Mouse (Mus musculus) limb, embryonic 12.5 days (tissue): ENCODE data around the gene Il12a. TPM values are rescaled to one million over a fixed set of nuclear protein-coding genes. Genes with fewer than 3 reads are reported as not detected.
A peak's percentile ranks its signal among the peaks of the same experiment; 100 is the strongest.

ENCODE experiments used
- ATAC-seq: fragments of 200-750 bp; cut with Nextera tagmentation; 2 replicates; pipeline ENCODE4 v1.8.0; 2017; ENCODE audit warnings: low read depth, moderate TSS enrichment; ENCODE audit not compliant: insufficient number of reproducible peaks, insufficient read depth, low FRiP score, low TSS enrichment
- H3K27ac ChIP-seq: fragments of 300-500 bp; sonication (generic); 2 replicates; pipeline ENCODE4 v1.5.1; 2016; ENCODE audit warnings: mild to moderate bottlenecking, moderate library complexity
- H3K27me3 ChIP-seq: fragments of 300-500 bp; sonication (generic); 2 replicates; pipeline ENCODE4 v1.6.1; 2016; ENCODE audit warnings: mild to moderate bottlenecking, moderate library complexity
- H3K36me3 ChIP-seq: fragments of 300-500 bp; sonication (generic); 2 replicates; pipeline ENCODE4 v1.6.1; 2016; ENCODE audit warnings: mild to moderate bottlenecking, moderate library complexity
- H3K4me1 ChIP-seq: fragments of 300-500 bp; sonication (generic); replicated peaks from 2 replicates; pipeline ENCODE4 v1.6.1; 2016
- H3K4me2 ChIP-seq: fragments of 300-500 bp; sonication (generic); 2 replicates; pipeline ENCODE4 v1.6.1; 2016; ENCODE audit warnings: mild to moderate bottlenecking, moderate library complexity
- H3K4me3 ChIP-seq: fragments of 300-500 bp; sonication (generic); replicated peaks from 2 replicates; pipeline ENCODE4 v1.5.1; 2016; ENCODE audit warnings: mild to moderate bottlenecking
- H3K9ac ChIP-seq: fragments of 300-500 bp; sonication (generic); replicated peaks from 2 replicates; pipeline ENCODE4 v1.6.1; 2016; ENCODE audit warnings: mild to moderate bottlenecking, moderate library complexity
- H3K9me3 ChIP-seq: fragments of 300-500 bp; sonication (generic); 2 replicates; pipeline ENCODE4 v1.6.1; 2016; ENCODE audit warnings: mild to moderate bottlenecking, moderate library complexity
- WGBS: fragments of 180-500 bp; shearing (Covaris S2); methylation state at CpG from one replicate; pipeline ENCODE4 v1.1.7; 2016; 5-methylcytosine and 5-hydroxymethylcytosine counted together
- polyA plus RNA-seq: library from polyadenylated mRNA; unstranded; fragments of >200 nt; fragmentation: Nextera tagmentation; extraction: Ambion mirVana; gene quantifications from 2 replicates; pipeline ENCODE4 v1.2.1, GENCODE M21; 2016

The Il12a gene
- polyA plus RNA-seq, 1 experiment from 2014 or later = not detected

- no peak overlapping the region for H3K27ac ChIP-seq
- no peaks in the 10 kb centered on the region for H3K36me3 ChIP-seq
- no peak overlapping the region for H3K9ac ChIP-seq
- no peaks in the 10 kb centered on the region for H3K27me3 ChIP-seq
- H3K4me2 ChIP-seq = no peak overlapping the region
- H3K4me3 ChIP-seq = no peak overlapping the region
- WGBS = 83% methylated on average over 7 of the region's 7 CpGs
- no peak for ATAC-seq
- peaks cover 13% of the 10 kb centered on the region for H3K4me1 ChIP-seq
- no peaks in the 10 kb centered on the region for H3K9me3 ChIP-seq
Measured at GRCm38 (mm10) chr3:68666377-68666776, 24.1 kb upstream of the Il12a start.

- H3K9ac ChIP-seq = no peak overlapping the region
- no peaks in the 10 kb centered on the region for H3K36me3 ChIP-seq
- H3K27ac ChIP-seq = no peak overlapping the region
- H3K27me3 ChIP-seq = no peaks in the 10 kb centered on the region
- H3K4me3 ChIP-seq = no peak overlapping the region
- H3K4me1 ChIP-seq = peaks cover 13% of the 10 kb centered on the region
- no peaks in the 10 kb centered on the region for H3K9me3 ChIP-seq
- ATAC-seq = no peak
- H3K4me2 ChIP-seq = no peak overlapping the region
- 56% methylated on average over 1 of the region's 1 CpGs for WGBS
Measured at GRCm38 (mm10) chr3:68667852-68668251, 22.6 kb upstream of the Il12a start.

- no peak overlapping the region for H3K27ac ChIP-seq
- ATAC-seq = no peak
- H3K9me3 ChIP-seq = no peaks in the 10 kb centered on the region
- H3K27me3 ChIP-seq = no peaks in the 10 kb centered on the region
- no peaks in the 10 kb centered on the region for H3K36me3 ChIP-seq
- no peak overlapping the region for H3K4me3 ChIP-seq
- 71% methylated on average over 5 of the region's 5 CpGs for WGBS
- H3K4me1 ChIP-seq = peaks cover 13% of the 10 kb centered on the region
- no peak overlapping the region for H3K9ac ChIP-seq
- H3K4me2 ChIP-seq = no peak overlapping the region
Measured at GRCm38 (mm10) chr3:68669418-68669974, 20.9 kb upstream of the Il12a start.

- Histone ChIP-seq H3K4me1 (0 out of 2 replicates have a peak, but pooled peaks cover 3% of the 10 kb centered on the region), H3K9ac (no peak overlapping the region), H3K36me3 (no peaks in the 10 kb centered on the region), H3K27me3 (no peaks in the 10 kb centered on the region), H3K27ac (no peak overlapping the region), H3K9me3 (no peaks in the 10 kb centered on the region), H3K4me2 (no peak overlapping the region), H3K4me3 (no peak overlapping the region)
- no peak for ATAC-seq
- 58% methylated on average over 2 of the region's 2 CpGs for WGBS
Measured at GRCm38 (mm10) chr3:68674721-68675120, 15.7 kb upstream of the Il12a start.

- Histone ChIP-seq H3K27ac (no peak overlapping the region), H3K4me3 (no peak overlapping the region), H3K9ac (no peak overlapping the region), H3K4me2 (no peak overlapping the region), H3K27me3 (no peaks in the 10 kb centered on the region), H3K9me3 (no peaks in the 10 kb centered on the region), H3K4me1 (0 out of 2 replicates have a peak, but pooled peaks cover 3% of the 10 kb centered on the region), H3K36me3 (no peaks in the 10 kb centered on the region)
- ATAC-seq = no peak
- WGBS = 86% methylated on average over 12 of the region's 12 CpGs
Measured at GRCm38 (mm10) chr3:68675216-68675835, 15.1 kb upstream of the Il12a start.

GRCm38 (mm10) chr3:68675980-68676678, 14.3 kb upstream of the Il12a start:
- H3K9me3 ChIP-seq = no peaks in the 10 kb centered on the region
- no peaks in the 10 kb centered on the region for H3K27me3 ChIP-seq
- H3K9ac ChIP-seq = no peak overlapping the region
- no peak overlapping the region for H3K4me3 ChIP-seq
- H3K4me1 ChIP-seq = 0 out of 2 replicates have a peak, but pooled peaks cover 3% of the 10 kb centered on the region
- no peak overlapping the region for H3K4me2 ChIP-seq
- no peak for ATAC-seq
- WGBS = 78% methylated on average over 10 of the region's 10 CpGs
- H3K36me3 ChIP-seq = no peaks in the 10 kb centered on the region
- no peak overlapping the region for H3K27ac ChIP-seq

GRCm38 (mm10) chr3:68676831-68677303, 13.6 kb upstream of the Il12a start:
- no peak for ATAC-seq
- Histone ChIP-seq H3K4me1 (0 out of 2 replicates have a peak, but pooled peaks cover 3% of the 10 kb centered on the region), H3K9ac (no peak overlapping the region), H3K9me3 (no peaks in the 10 kb centered on the region), H3K27ac (no peak overlapping the region), H3K27me3 (no peaks in the 10 kb centered on the region), H3K36me3 (no peaks in the 10 kb centered on the region), H3K4me2 (peak overlapping the region; percentile 37), H3K4me3 (no peak overlapping the region)
- WGBS = 52% methylated on average over 17 of the region's 17 CpGs

GRCm38 (mm10) chr3:68678805-68679585, 11.4 kb upstream of the Il12a start:
- WGBS = 82% methylated on average over 9 of the region's 9 CpGs
- no peak overlapping the region for H3K27ac ChIP-seq

GRCm38 (mm10) chr3:68683579-68683978, 6.9 kb upstream of the Il12a start:
- Histone ChIP-seq H3K4me2 (no peak overlapping the region), H3K4me3 (no peak overlapping the region), H3K27ac (no peak overlapping the region), H3K9ac (no peak overlapping the region), H3K36me3 (no peaks in the 10 kb centered on the region), H3K9me3 (no peaks in the 10 kb centered on the region), H3K4me1 (no peaks in the 10 kb centered on the region), H3K27me3 (no peaks in the 10 kb centered on the region)
- ATAC-seq = no peak
- WGBS = 28% methylated on average over 2 of the region's 2 CpGs

More at GRCm38 (mm10) chr3:68678805-68679585, 11.4 kb upstream of the Il12a start:
- Histone ChIP-seq H3K27me3 (no peaks in the 10 kb centered on the region), H3K4me1 (0 out of 2 replicates have a peak, but pooled peaks cover 3% of the 10 kb centered on the region), H3K9ac (no peak overlapping the region), H3K36me3 (no peaks in the 10 kb centered on the region), H3K4me3 (no peak overlapping the region), H3K4me2 (no peak overlapping the region), H3K9me3 (no peaks in the 10 kb centered on the region)
- ATAC-seq = no peak

- ATAC-seq = no peak
- Histone ChIP-seq H3K36me3 (no peaks in the 10 kb centered on the region), H3K4me1 (no peaks in the 10 kb centered on the region), H3K9me3 (no peaks in the 10 kb centered on the region), H3K9ac (no peak overlapping the region), H3K4me3 (no peak overlapping the region), H3K4me2 (no peak overlapping the region), H3K27ac (no peak overlapping the region), H3K27me3 (no peaks in the 10 kb centered on the region)
- 92% methylated on average over 1 of the region's 1 CpGs for WGBS
Measured at GRCm38 (mm10) chr3:68684207-68684606, 6.2 kb upstream of the Il12a start.
